Mouse (Mus musculus) ES-Bruce4 (cell line): ENCODE results near the gene Zfp384. TPM values are rescaled to one million over a fixed set of nuclear protein-coding genes. Genes with fewer than 3 reads are reported as not detected.

ENCODE experiments used
- H3K27ac ChIP-seq: 2 replicates; pipeline ENCODE4 v1.5.1; 2012; ENCODE audit warnings: low read length, inconsistent platforms; ENCODE audit not compliant: insufficient read depth
- H3K27me3 ChIP-seq: 2 replicates; pipeline ENCODE4 v1.6.1; 2012; ENCODE audit warnings: mild to moderate bottlenecking, low read length, inconsistent platforms; ENCODE audit not compliant: control insufficient read depth, poor library complexity, insufficient read depth, severe bottlenecking
- H3K36me3 ChIP-seq: 2 replicates; pipeline ENCODE4 v1.6.1; 2012; ENCODE audit warnings: inconsistent platforms, mild to moderate bottlenecking, low read length, moderate library complexity; ENCODE audit not compliant: control insufficient read depth, poor library complexity, insufficient read depth, severe bottlenecking
- H3K4me1 ChIP-seq: one replicate; pipeline ENCODE4 v1.8.1; 2011; ENCODE audit warnings: low read length; ENCODE audit not compliant: control insufficient read depth, insufficient read depth
- H3K4me3 ChIP-seq: 2 replicates; pipeline ENCODE4 v1.5.1; 2011; ENCODE audit warnings: low read depth, mild to moderate bottlenecking, low read length
- H3K9ac ChIP-seq: 2 replicates; pipeline ENCODE4 v1.6.1; 2012; ENCODE audit warnings: low read depth, mild to moderate bottlenecking, inconsistent platforms; ENCODE audit not compliant: poor library complexity, severe bottlenecking
- H3K9me3 ChIP-seq: replicated peaks from 2 replicates; pipeline ENCODE4 v1.6.1; 2012; ENCODE audit warnings: mild to moderate bottlenecking, low read length, inconsistent platforms; ENCODE audit not compliant: control insufficient read depth, poor library complexity, insufficient read depth, severe bottlenecking
- CTCF ChIP-seq: IDR thresholded peaks from one replicate; pipeline ENCODE4 v1.8.1; 2011; ENCODE audit warnings: low read depth, low read length
- EP300 ChIP-seq: IDR thresholded peaks from 2 replicates; pipeline ENCODE4 v1.6.1; 2011; ENCODE audit warnings: low read depth, low read length; ENCODE audit not compliant: insufficient read depth
- POLR2A ChIP-seq: IDR thresholded peaks from one replicate; pipeline ENCODE4 v1.8.1; 2011; ENCODE audit warnings: low read length; ENCODE audit not compliant: insufficient read depth
- polyA plus RNA-seq: library from polyadenylated mRNA; stranded (reverse); fragments of >200 nt; gene quantifications from 2 replicates; pipeline ENCODE4 v1.2.4, GENCODE M21; 2011; ENCODE audit warnings: low read depth; ENCODE audit not compliant: missing spikeins, insufficient read depth, insufficient read length

Zfp384 gene
- polyA plus RNA-seq, 1 experiment: 32.4 TPM

- Histone ChIP-seq H3K9ac (peak overlapping the region; percentile 90), H3K27me3 (no peaks in the 10 kb centered on the region), H3K4me3 (peak overlapping the region; percentile 95), H3K9me3 (no peaks in the 10 kb centered on the region), H3K4me1 (no peaks in the 10 kb centered on the region), H3K36me3 (peaks cover 12% of the 10 kb centered on the region), H3K27ac (peak overlapping the region; percentile 3)
- TF ChIP-seq CTCF (peak; percentile 44), EP300 (no peak)
Observed at GRCm38 (mm10) chr6:124966466-124967118, 42.4 kb upstream of the Zfp384 start.

- Histone ChIP-seq H3K4me3 (no peak overlapping the region), H3K9me3 (peaks cover 2% of the 10 kb centered on the region; the same call in 1 of the 2 replicates), H3K27me3 (no peaks in the 10 kb centered on the region), H3K9ac (no peak overlapping the region), H3K27ac (no peak overlapping the region), H3K36me3 (peaks cover 4% of the 10 kb centered on the region), H3K4me1 (no peaks in the 10 kb centered on the region)
- TF ChIP-seq CTCF (peak; percentile 24), EP300 (no peak), POLR2A (no peak)
Observed at GRCm38 (mm10) chr6:124967766-124968165, 41.2 kb upstream of the Zfp384 start.

- H3K27me3 ChIP-seq: no peaks in the 10 kb centered on the region
- no peak overlapping the region for H3K27ac ChIP-seq
- no peak overlapping the region for H3K9ac ChIP-seq
- H3K4me3 ChIP-seq: no peak overlapping the region
- H3K9me3 ChIP-seq: 0 out of 2 replicates have a peak, but pooled peaks cover 4% of the 10 kb centered on the region
- no peaks in the 10 kb centered on the region for H3K36me3 ChIP-seq
- TF ChIP-seq CTCF (no peak), POLR2A (no peak), EP300 (no peak)
- peaks cover 4% of the 10 kb centered on the region for H3K4me1 ChIP-seq
Observed at GRCm38 (mm10) chr6:124992241-124992640, 16.7 kb upstream of the Zfp384 start.

- Histone ChIP-seq H3K4me1 (peaks cover 4% of the 10 kb centered on the region), H3K9ac (no peak overlapping the region), H3K27me3 (no peaks in the 10 kb centered on the region), H3K4me3 (no peak overlapping the region), H3K9me3 (0 out of 2 replicates have a peak, but pooled peaks cover 4% of the 10 kb centered on the region), H3K36me3 (no peaks in the 10 kb centered on the region), H3K27ac (no peak overlapping the region)
- no peak for TF ChIP-seq CTCF
- no peak for TF ChIP-seq POLR2A
- TF ChIP-seq EP300: no peak
Observed at GRCm38 (mm10) chr6:124993365-124993764, 15.6 kb upstream of the Zfp384 start.

GRCm38 (mm10) chr6:124993876-124994275, 15.1 kb upstream of the Zfp384 start:
- Histone ChIP-seq H3K27ac (no peak overlapping the region), H3K36me3 (no peaks in the 10 kb centered on the region), H3K4me1 (peaks cover 4% of the 10 kb centered on the region), H3K27me3 (no peaks in the 10 kb centered on the region), H3K9me3 (0 out of 2 replicates have a peak, but pooled peaks cover 4% of the 10 kb centered on the region), H3K4me3 (no peak overlapping the region), H3K9ac (no peak overlapping the region)
- TF ChIP-seq POLR2A (no peak), CTCF (no peak), EP300 (0 out of 2 replicates have a peak, but pooled peaks have one; percentile 24)

- Histone ChIP-seq H3K9me3 (0 out of 2 replicates have a peak, but pooled peaks cover 4% of the 10 kb centered on the region), H3K27ac (no peak overlapping the region), H3K4me1 (peaks cover 4% of the 10 kb centered on the region), H3K9ac (no peak overlapping the region), H3K27me3 (no peaks in the 10 kb centered on the region), H3K4me3 (no peak overlapping the region), H3K36me3 (no peaks in the 10 kb centered on the region)
- no peak for TF ChIP-seq CTCF
- no peak for TF ChIP-seq POLR2A
- TF ChIP-seq EP300: no peak
Observed at GRCm38 (mm10) chr6:124995246-124995645, 13.7 kb upstream of the Zfp384 start.
